Mouse (Mus musculus): ENCODE measurements around the gene Fam69a. TPM values are rescaled to one million over a fixed set of nuclear protein-coding genes. Genes with fewer than 3 reads are reported as not detected.

The Fam69a gene
- total and polyA plus RNA-seq, 3 experiments: 1.5 to 13.1 (median 12.9) TPM

DNA sequence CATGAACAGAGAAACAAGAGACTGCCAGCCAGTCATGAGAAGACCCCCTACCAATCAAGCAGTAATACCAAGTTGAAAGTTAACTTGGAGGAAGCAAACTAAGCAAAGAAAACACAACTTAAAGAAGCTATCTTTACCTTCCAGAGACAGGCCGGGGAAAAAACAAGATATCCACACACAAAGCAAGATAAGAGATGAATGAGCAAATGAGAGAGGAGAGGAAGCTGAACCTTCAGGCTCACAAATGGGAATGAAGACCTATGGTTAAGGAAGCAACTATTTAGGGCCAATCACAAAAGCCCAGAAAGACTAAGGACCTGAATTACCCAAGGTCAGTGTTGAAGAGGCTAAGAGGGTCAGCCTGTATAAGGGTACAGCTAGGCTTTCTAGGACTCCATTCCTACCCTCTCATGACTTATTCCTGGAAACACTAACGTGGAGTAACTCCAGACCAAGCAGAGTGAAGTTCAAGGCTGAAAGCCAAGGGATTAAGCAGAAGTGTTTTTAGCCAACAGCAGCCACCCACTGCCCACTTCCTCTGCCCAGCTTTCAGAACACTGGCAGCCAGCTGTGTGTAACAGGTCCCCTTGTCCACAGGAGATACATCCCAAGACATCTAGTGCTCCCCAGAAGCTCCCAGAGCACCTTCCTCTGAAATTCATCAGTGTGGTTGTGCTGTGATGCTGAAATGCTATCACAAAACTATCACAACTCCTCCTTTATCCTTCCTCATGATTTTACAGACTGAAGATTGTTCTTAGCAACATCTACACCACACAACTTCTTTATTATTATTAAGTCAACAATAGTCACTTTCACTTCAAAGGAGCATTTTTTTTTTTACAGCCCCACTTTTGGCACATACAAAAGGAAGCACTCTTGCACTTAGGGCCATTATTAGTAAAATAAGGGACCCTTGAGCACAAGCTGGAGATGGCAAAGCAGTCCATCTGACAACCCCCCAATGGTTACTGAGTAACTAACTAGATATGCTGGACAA is 120.5 kb downstream of the Fam69a start:
- peak; percentile 34 to 55 for DNase-seq
- Histone ChIP-seq H3K27ac (no peak overlapping the region), H3K9ac (ENCODE audit: low read depth, low read length) (no peak overlapping the region), H3K79me2 (replicated peaks; ENCODE audit: control insufficient read depth, insufficient read depth, low read length) (peaks cover 9% of the 10 kb centered on the region), H3K27me3 (ENCODE audit: control insufficient read depth, insufficient read depth, low read length) (no peaks in the 10 kb centered on the region), H3K4me1 (ENCODE audit: control insufficient read depth, insufficient read depth, low read length) (peaks cover 4% of the 10 kb centered on the region), H3K4me3 (no peak overlapping the region), H3K36me3 (ENCODE audit: control insufficient read depth, insufficient read depth, low read length) (peaks cover 8% of the 10 kb centered on the region)
- 11% methylated on average over 2 of the region's 2 CpGs for WGBS
- no peak for TF ChIP-seq EP300 (IDR thresholded peaks at IDR 0.05; ENCODE audit: insufficient read depth, low read depth, low read length)
- no peak for TF ChIP-seq POLR2A (IDR thresholded peaks at IDR 0.05; ENCODE audit: insufficient read depth, low read depth, low read length)
- TF ChIP-seq CTCF (IDR thresholded peaks at IDR 0.05): no peak
- intact Hi-C loops (cut with DNase I): loop anchor here (5.0 kb wide), 1 partner anchor 59 kb away; no protein-coding TSS in a partner anchor

GRCm38 (mm10) chr5:107863971-107864370 is 122.9 kb downstream of the Fam69a start:
- no peak for TF ChIP-seq POLR2A (IDR thresholded peaks at IDR 0.05; ENCODE audit: insufficient read depth, low read depth, low read length)
- no peak for TF ChIP-seq CTCF (IDR thresholded peaks at IDR 0.05)
- TF ChIP-seq EP300 (IDR thresholded peaks at IDR 0.05; ENCODE audit: insufficient read depth, low read depth, low read length): no peak
- no peak overlapping the region for H3K9ac ChIP-seq (ENCODE audit: low read depth, low read length)
- no peak overlapping the region for H3K27ac ChIP-seq
- peaks cover 4% of the 10 kb centered on the region for H3K4me1 ChIP-seq (ENCODE audit: control insufficient read depth, insufficient read depth, low read length)
- H3K79me2 ChIP-seq (replicated peaks; ENCODE audit: control insufficient read depth, insufficient read depth, low read length): peaks cover 10% of the 10 kb centered on the region
- intact Hi-C loops (cut with DNase I): no loop called here
- 76% methylated on average over 3 of the region's 3 CpGs for WGBS
- no peaks in the 10 kb centered on the region for H3K27me3 ChIP-seq (ENCODE audit: control insufficient read depth, insufficient read depth, low read length)
- H3K36me3 ChIP-seq (ENCODE audit: control insufficient read depth, insufficient read depth, low read length): peaks cover 10% of the 10 kb centered on the region
- H3K4me3 ChIP-seq: no peak overlapping the region
- DNase-seq: no peak

DNA sequence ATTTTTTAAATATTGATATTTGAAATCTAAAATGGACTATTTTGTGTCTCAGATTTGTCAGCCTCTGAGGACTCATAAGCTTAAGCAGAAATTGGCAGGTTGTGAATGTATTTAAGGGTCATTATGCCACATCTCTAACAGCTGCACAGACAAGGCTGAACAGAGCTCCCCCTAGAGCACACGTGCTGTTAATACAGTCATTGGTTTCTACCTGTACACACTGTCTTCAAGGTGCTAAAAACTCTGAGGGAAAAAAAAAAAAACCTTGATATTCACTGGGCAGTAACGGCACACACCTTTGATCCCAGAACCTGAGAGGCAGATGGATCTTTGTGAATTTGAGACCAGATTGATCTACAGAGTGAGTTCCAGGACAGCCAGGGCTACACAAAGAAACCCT is 127.9 kb downstream of the Fam69a start:
- Histone ChIP-seq H3K79me2 (replicated peaks; ENCODE audit: control insufficient read depth, insufficient read depth, low read length) (peaks cover 7% of the 10 kb centered on the region), H3K27ac (no peak overlapping the region), H3K27me3 (ENCODE audit: control insufficient read depth, insufficient read depth, low read length) (no peaks in the 10 kb centered on the region), H3K4me3 (no peak overlapping the region), H3K36me3 (ENCODE audit: control insufficient read depth, insufficient read depth, low read length) (peaks cover 2% of the 10 kb centered on the region), H3K4me1 (ENCODE audit: control insufficient read depth, insufficient read depth, low read length) (peaks cover 4% of the 10 kb centered on the region), H3K9ac (ENCODE audit: low read depth, low read length) (no peak overlapping the region)
- TF ChIP-seq EP300 (IDR thresholded peaks at IDR 0.05; ENCODE audit: insufficient read depth, low read depth, low read length) (no peak), CTCF (IDR thresholded peaks at IDR 0.05) (peak; percentile 70), POLR2A (IDR thresholded peaks at IDR 0.05; ENCODE audit: insufficient read depth, low read depth, low read length) (no peak)
- no peak for DNase-seq
- WGBS: 54% methylated on average over 2 of the region's 2 CpGs
- intact Hi-C loops (cut with DNase I): no loop called here

Other genes starting within 250 kb of the Fam69a start
- not detected for gene Ube2d2b, start 157.0 kb downstream of the Fam69a start, total RNA-seq (2021)
- gene Ube2d2b, start 157.0 kb downstream of the Fam69a start, polyA plus RNA-seq (2012; rRNA removed): 0.08 and 0.18 TPM in 2 replicates
- 10 to 100 TPM; 20.5 to 21.7 TPM for gene Evi5, start 112.0 kb downstream of the Fam69a start, total RNA-seq (2021)
- gene Evi5, start 112.0 kb downstream of the Fam69a start, polyA plus RNA-seq (2012; rRNA removed): 7.4 and 11.6 TPM in 2 replicates
- gene Rpl5, start 86.6 kb downstream of the Fam69a start, total RNA-seq (2021): 10 to 100 TPM; 29.2 to 31.4 TPM
- 12.5 and 20.4 TPM in 2 replicates for gene Rpl5, start 86.6 kb downstream of the Fam69a start, polyA plus RNA-seq (2012; rRNA removed)
- gene Mtf2, start 78.6 kb upstream of the Fam69a start, total RNA-seq (2021): 10 to 100 TPM; 10.7 to 12.2 TPM
- 5.8 and 11.9 TPM in 2 replicates for gene Mtf2, start 78.6 kb upstream of the Fam69a start, polyA plus RNA-seq (2012; rRNA removed)
- gene Tmed5, start 145.5 kb upstream of the Fam69a start, total RNA-seq (2021): 10 to 100 TPM; 28.6 to 29.8 TPM
- gene Tmed5, start 145.5 kb upstream of the Fam69a start, polyA plus RNA-seq (2012; rRNA removed): 20.2 and 32.4 TPM in 2 replicates
- gene Ccdc18, start 145.8 kb upstream of the Fam69a start, total RNA-seq (2021): under 1 TPM; 0.18 to 0.39 TPM
- gene Ccdc18, start 145.8 kb upstream of the Fam69a start, polyA plus RNA-seq (2012; rRNA removed): not detected in 2 replicates

Data from heart, adult 2 months (tissue).